In genomic region chr5:125134795-125135468, GRCm38 (mm10) we compare ENCODE assay signal across 7 mouse cellular contexts. TPM values are rescaled to one million over a fixed set of nuclear protein-coding genes. Genes with fewer than 3 reads are reported as not detected.
A peak's percentile ranks its signal among the peaks of the same experiment; 100 is the strongest.
DNase-seq lines count a peak whose midpoint lies in the region; ATAC-seq lines count a peak whose summit lies in the region.

No protein-coding gene starts in this region.

- no peaks in the 10 kb centered on the region for H3K27me3 ChIP-seq in limb, embryonic 15.5 days

- H3K36me3 ChIP-seq in limb, embryonic 15.5 days: 0 out of 2 replicates have a peak, but pooled peaks cover 6% of the 10 kb centered on the region

- H3K4me2 ChIP-seq in limb, embryonic 15.5 days: peak overlapping the region; percentile 19; the same call in 1 of the 2 replicates

- ATAC-seq in limb, embryonic 15.5 days (ENCODE audit: insufficient number of reproducible peaks, low FRiP score, low TSS enrichment, low read depth): peak; percentile 21

- peaks cover 94% of the 10 kb centered on the region for H3K4me1 ChIP-seq in limb, embryonic 15.5 days

- no peaks in the 10 kb centered on the region for H3K9me3 ChIP-seq in limb, embryonic 15.5 days

- no peak overlapping the region for H3K4me3 ChIP-seq in limb, embryonic 15.5 days

- 29% methylated on average over 11 of the region's 11 CpGs for WGBS in limb, embryonic 15.5 days

- peak overlapping the region; percentile 83 for H3K27ac ChIP-seq in limb, embryonic 15.5 days

- peak; percentile 60 for DNase-seq in R1 (ENCODE audit: low read depth, low spot score)
- peak; percentile 92 for DNase-seq in embryo, embryonic 11 days
- DNase-seq in heart, adult 9 months (ENCODE audit: low spot score in 2 of 2): peak; percentile 71 to 79
- DNase-seq in kidney, adult 8-10 months: peak; percentile 57 to 62
- peak; percentile 83 for DNase-seq in neural tube, embryonic 10.5 days (ENCODE audit: extremely low spot score, low spot score)
- DNase-seq in B cell, adult 2 months: no peak

- H3K9ac ChIP-seq in limb, embryonic 15.5 days: no peak overlapping the region

RNA-seq across cellular contexts. Expression of gene Ncor2, which starts 44.1 kb away (rescaled TPM):
- 32.7 and 34.1 TPM in 2 replicates for polyA plus RNA-seq in limb, embryonic 15.5 days (2015; fragmentation: Nextera tagmentation; extraction: Ambion mirVana)

Comparison
In these comparisons a context has a peak if more than half of its experiments do, and no peak if none do; other contexts are left out.
1. DNase-seq: peak in R1 (single experiment), embryo, embryonic 11 days (single experiment), heart, adult 9 months (2 of 2), kidney, adult 8-10 months (2 of 2) and neural tube, embryonic 10.5 days (single experiment); none in B cell, adult 2 months (0 of 2).